Mouse (Mus musculus): Measurements from ENCODE around the gene Olfr1018. TPM values are rescaled to one million over a fixed set of nuclear protein-coding genes. Genes with fewer than 3 reads are reported as not detected.

Gene Olfr1018
- polyA plus RNA-seq (2015; fragmentation: Nextera tagmentation; extraction: Ambion mirVana): not detected in 2 replicates

DNA sequence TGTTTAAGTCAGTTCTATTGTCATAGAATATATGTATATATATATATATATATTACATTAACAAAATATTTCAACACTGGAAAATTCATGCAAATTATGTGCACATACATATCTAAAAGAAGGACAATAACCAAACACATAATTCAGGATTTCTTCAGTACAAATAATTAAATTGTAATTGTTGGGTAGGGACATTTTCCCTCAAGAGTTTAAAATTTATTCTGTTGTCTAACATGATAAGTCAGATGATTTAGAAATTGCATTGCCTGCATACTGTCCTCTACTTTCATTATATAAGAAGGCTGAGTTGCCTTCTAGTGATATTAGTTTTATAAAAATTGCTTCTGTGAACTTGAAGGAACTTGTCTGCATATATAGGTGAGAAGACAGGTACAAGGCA is at the start of gene Olfr1018:
Gene Olfr1018, plus strand, starts transcription at position 301 of the 400 bp plus-strand sequence.
- Histone ChIP-seq H3K9me3 (ENCODE audit: low read length) (no peaks in the 10 kb centered on the region), H3K36me3 (replicated peaks; ENCODE audit: insufficient read depth, low read length) (no peaks in the 10 kb centered on the region), H3K27me3 (ENCODE audit: insufficient read depth, low read length) (no peaks in the 10 kb centered on the region), H3K4me1 (ENCODE audit: insufficient read depth) (no peaks in the 10 kb centered on the region), H3K9ac (replicated peaks) (no peak within 1 kb of the TSS), H3K4me2 (ENCODE audit: low read depth, low read length) (no peak within 1 kb of the TSS), H3K27ac (ENCODE audit: low read depth) (no peak within 1 kb of the TSS), H3K4me3 (ENCODE audit: low read depth, low read length) (no peak within 1 kb of the TSS)
- no peak for DNase-seq
- no peak for ATAC-seq
- no peak for TF ChIP-seq EP300 (IDR thresholded peaks at IDR 0.05; ENCODE audit: low read depth)
- TF ChIP-seq CTCF (IDR thresholded peaks at IDR 0.05; ENCODE audit: low read depth): no peak

GRCm38 (mm10) chr2:85772413-85772812 is 45.9 kb upstream of the Olfr1018 start, which contains the start of gene Olfr1014:
Olfr1014 (plus strand) TSS chr2:85772713.
- no peak within 1 kb of the TSS for H3K27ac ChIP-seq (ENCODE audit: low read depth)
- DNase-seq (no peak), ATAC-seq (no peak)
- no peaks in the 10 kb centered on the region for H3K27me3 ChIP-seq (ENCODE audit: insufficient read depth, low read length)
- no peak within 1 kb of the TSS for H3K4me3 ChIP-seq (ENCODE audit: low read depth, low read length)
- H3K4me1 ChIP-seq (ENCODE audit: insufficient read depth): no peaks in the 10 kb centered on the region
- no peaks in the 10 kb centered on the region for H3K9me3 ChIP-seq (ENCODE audit: low read length)
- H3K4me2 ChIP-seq (ENCODE audit: low read depth, low read length): no peak within 1 kb of the TSS
- no peak within 1 kb of the TSS for H3K9ac ChIP-seq (replicated peaks)
- TF ChIP-seq EP300 (IDR thresholded peaks at IDR 0.05; ENCODE audit: low read depth): no peak
- TF ChIP-seq CTCF (IDR thresholded peaks at IDR 0.05; ENCODE audit: low read depth): no peak
- no peaks in the 10 kb centered on the region for H3K36me3 ChIP-seq (replicated peaks; ENCODE audit: insufficient read depth, low read length)

DNA sequence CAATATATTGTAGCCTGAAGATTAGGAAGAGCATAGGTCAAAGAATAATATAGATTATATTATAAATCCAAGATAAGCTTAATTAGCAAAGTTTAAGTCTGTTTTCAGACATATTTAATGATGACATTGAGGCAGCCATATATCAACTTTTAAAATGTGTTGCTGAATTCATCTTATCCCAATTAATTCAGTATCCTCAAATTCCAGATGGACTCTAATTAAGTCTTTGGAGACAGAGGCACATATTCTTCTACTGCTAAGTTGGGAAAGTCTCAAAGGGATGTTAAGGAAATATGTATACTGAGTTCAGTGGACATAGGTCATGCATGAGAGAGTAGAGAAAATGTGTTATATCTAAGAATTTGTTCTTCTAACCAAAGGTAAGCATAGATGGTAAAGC is 36.6 kb upstream of the Olfr1018 start, which contains the start of gene Olfr1015:
Gene Olfr1015, plus strand, starts transcription at position 301 of the 400 bp plus-strand sequence.
- ATAC-seq (no peak), DNase-seq (no peak)
- no peak for TF ChIP-seq CTCF (IDR thresholded peaks at IDR 0.05; ENCODE audit: low read depth)

GRCm38 (mm10) chr2:85792331-85792730 is 25.9 kb upstream of the Olfr1018 start:
- no peak overlapping the region for H3K4me2 ChIP-seq (ENCODE audit: low read depth, low read length)
- H3K9ac ChIP-seq (replicated peaks): no peak overlapping the region
- TF ChIP-seq EP300 (IDR thresholded peaks at IDR 0.05; ENCODE audit: low read depth) (no peak), CTCF (IDR thresholded peaks at IDR 0.05; ENCODE audit: low read depth) (no peak)
- no peak overlapping the region for H3K27ac ChIP-seq (ENCODE audit: low read depth)
- H3K36me3 ChIP-seq (replicated peaks; ENCODE audit: insufficient read depth, low read length): no peaks in the 10 kb centered on the region
- ATAC-seq (no peak), DNase-seq (no peak)
- WGBS (ENCODE audit: insufficient replicate concordance): 53% methylated on average over 2 of the region's 2 CpGs
- H3K9me3 ChIP-seq (ENCODE audit: low read length): no peaks in the 10 kb centered on the region
- H3K4me3 ChIP-seq (ENCODE audit: low read depth, low read length): no peak overlapping the region
- no peaks in the 10 kb centered on the region for H3K27me3 ChIP-seq (ENCODE audit: insufficient read depth, low read length)
- H3K4me1 ChIP-seq (ENCODE audit: insufficient read depth): no peaks in the 10 kb centered on the region

More for the DNA sequence above, 36.6 kb upstream of the Olfr1018 start, which contains the start of gene Olfr1015:
- Histone ChIP-seq H3K27ac (ENCODE audit: low read depth) (no peak within 1 kb of the TSS), H3K9me3 (ENCODE audit: low read length) (no peaks in the 10 kb centered on the region), H3K9ac (replicated peaks) (no peak within 1 kb of the TSS), H3K4me2 (ENCODE audit: low read depth, low read length) (no peak within 1 kb of the TSS), H3K36me3 (replicated peaks; ENCODE audit: insufficient read depth, low read length) (no peaks in the 10 kb centered on the region), H3K4me3 (ENCODE audit: low read depth, low read length) (no peak within 1 kb of the TSS), H3K4me1 (ENCODE audit: insufficient read depth) (no peaks in the 10 kb centered on the region), H3K27me3 (ENCODE audit: insufficient read depth, low read length) (no peaks in the 10 kb centered on the region)

- no peak for DNase-seq
Observed at GRCm38 (mm10) chr2:85802444-85802843, 15.8 kb upstream of the Olfr1018 start, which contains the start of gene Olfr1016. Olfr1016 (minus strand) TSS chr2:85802544.

GRCm38 (mm10) chr2:85804501-85804900 is 13.8 kb upstream of the Olfr1018 start:
- Histone ChIP-seq H3K9me3 (ENCODE audit: low read length) (no peaks in the 10 kb centered on the region), H3K4me2 (ENCODE audit: low read depth, low read length) (no peak overlapping the region), H3K27ac (ENCODE audit: low read depth) (no peak overlapping the region), H3K9ac (replicated peaks) (no peak overlapping the region), H3K4me1 (ENCODE audit: insufficient read depth) (no peaks in the 10 kb centered on the region), H3K27me3 (ENCODE audit: insufficient read depth, low read length) (no peaks in the 10 kb centered on the region), H3K36me3 (replicated peaks; ENCODE audit: insufficient read depth, low read length) (no peaks in the 10 kb centered on the region), H3K4me3 (ENCODE audit: low read depth, low read length) (no peak overlapping the region)
- TF ChIP-seq CTCF (IDR thresholded peaks at IDR 0.05; ENCODE audit: low read depth): no peak
- TF ChIP-seq EP300 (IDR thresholded peaks at IDR 0.05; ENCODE audit: low read depth): no peak
- ATAC-seq (no peak), DNase-seq (no peak)
- 71% methylated on average over 4 of the region's 4 CpGs for WGBS (ENCODE audit: insufficient replicate concordance)

More at GRCm38 (mm10) chr2:85802444-85802843, 15.8 kb upstream of the Olfr1018 start, which contains the start of gene Olfr1016:
- H3K9me3 ChIP-seq (ENCODE audit: low read length): no peaks in the 10 kb centered on the region
- WGBS (ENCODE audit: insufficient replicate concordance): 82% methylated on average over 2 of the region's 2 CpGs
- H3K4me1 ChIP-seq (ENCODE audit: insufficient read depth): no peaks in the 10 kb centered on the region
- TF ChIP-seq EP300 (IDR thresholded peaks at IDR 0.05; ENCODE audit: low read depth): no peak
- no peak for TF ChIP-seq CTCF (IDR thresholded peaks at IDR 0.05; ENCODE audit: low read depth)
- H3K9ac ChIP-seq (replicated peaks): no peak within 1 kb of the TSS
- H3K4me3 ChIP-seq (ENCODE audit: low read depth, low read length): no peak within 1 kb of the TSS
- no peaks in the 10 kb centered on the region for H3K27me3 ChIP-seq (ENCODE audit: insufficient read depth, low read length)
- no peaks in the 10 kb centered on the region for H3K36me3 ChIP-seq (replicated peaks; ENCODE audit: insufficient read depth, low read length)
- H3K27ac ChIP-seq (ENCODE audit: low read depth): no peak within 1 kb of the TSS
- no peak within 1 kb of the TSS for H3K4me2 ChIP-seq (ENCODE audit: low read depth, low read length)
- no peak for ATAC-seq

DNA sequence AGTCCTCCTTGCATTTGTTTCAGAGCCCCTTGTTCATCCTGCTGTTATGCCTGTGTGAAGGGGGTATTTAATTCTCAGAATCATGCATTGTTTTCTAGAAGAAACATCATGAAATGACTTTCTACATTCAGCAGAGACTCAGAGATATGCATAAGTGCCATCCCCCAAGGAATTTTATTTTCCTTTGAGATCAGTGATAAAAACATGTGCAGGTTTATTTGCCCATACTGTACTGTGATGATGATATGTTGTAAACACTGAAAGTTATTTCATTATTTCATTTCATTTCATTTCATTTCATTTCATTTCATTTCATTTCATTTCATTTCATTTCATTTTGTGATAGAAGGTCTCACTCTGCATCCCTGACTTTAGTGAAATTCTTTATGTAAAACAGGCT is 27.1 kb downstream of the Olfr1018 start, which contains the start of gene Olfr1019:
Gene Olfr1019, minus strand, starts transcription at position 101 of the 400 bp plus-strand sequence.
- TF ChIP-seq CTCF (IDR thresholded peaks at IDR 0.05; ENCODE audit: low read depth): no peak
- no peaks in the 10 kb centered on the region for H3K9me3 ChIP-seq (ENCODE audit: low read length)

More for the DNA sequence above, 27.1 kb downstream of the Olfr1018 start, which contains the start of gene Olfr1019:
- H3K36me3 ChIP-seq (replicated peaks; ENCODE audit: insufficient read depth, low read length): no peaks in the 10 kb centered on the region
- H3K27ac ChIP-seq (ENCODE audit: low read depth): no peak within 1 kb of the TSS
- no peak within 1 kb of the TSS for H3K4me3 ChIP-seq (ENCODE audit: low read depth, low read length)
- H3K4me1 ChIP-seq (ENCODE audit: insufficient read depth): no peaks in the 10 kb centered on the region
- no peaks in the 10 kb centered on the region for H3K27me3 ChIP-seq (ENCODE audit: insufficient read depth, low read length)
- no peak within 1 kb of the TSS for H3K4me2 ChIP-seq (ENCODE audit: low read depth, low read length)
- H3K9ac ChIP-seq (replicated peaks): no peak within 1 kb of the TSS
- DNase-seq: no peak
- ATAC-seq: no peak

All from liver, postnatal 0 days (tissue).